Mouse (Mus musculus) neural tube, embryonic 10.5 days (tissue): ENCODE measurements around the gene Camkmt.
A peak's percentile ranks its signal among the peaks of the same experiment; 100 is the strongest.

Experiments used
- DNase-seq: peaks from one replicate; pipeline ENCODE4 v3.0.0-alpha.2; 2017; ENCODE audit warnings: low spot score; ENCODE audit errors: extremely low spot score

The Camkmt gene

DNA sequence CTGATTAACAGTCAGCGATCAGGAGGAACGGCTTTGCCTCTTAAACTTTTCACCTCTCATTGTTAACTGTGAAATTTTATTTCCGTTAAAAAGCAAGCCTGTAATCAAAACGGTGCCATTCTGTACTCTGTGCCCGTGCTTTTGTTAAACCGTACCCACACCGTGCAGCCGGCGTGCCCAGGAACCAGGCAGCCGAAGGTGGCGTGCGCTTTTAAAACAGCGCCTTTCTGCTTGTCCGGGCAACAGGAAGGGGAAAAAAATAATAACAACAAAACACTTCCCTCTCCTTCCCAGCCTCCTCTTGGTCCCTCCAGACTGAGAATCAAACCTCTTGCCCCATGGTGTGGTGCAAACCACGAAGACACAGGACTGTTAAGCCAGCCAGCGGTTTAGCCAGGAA is 364.7 kb downstream of the Camkmt start:
- peak; percentile 40 for DNase-seq

DNA sequence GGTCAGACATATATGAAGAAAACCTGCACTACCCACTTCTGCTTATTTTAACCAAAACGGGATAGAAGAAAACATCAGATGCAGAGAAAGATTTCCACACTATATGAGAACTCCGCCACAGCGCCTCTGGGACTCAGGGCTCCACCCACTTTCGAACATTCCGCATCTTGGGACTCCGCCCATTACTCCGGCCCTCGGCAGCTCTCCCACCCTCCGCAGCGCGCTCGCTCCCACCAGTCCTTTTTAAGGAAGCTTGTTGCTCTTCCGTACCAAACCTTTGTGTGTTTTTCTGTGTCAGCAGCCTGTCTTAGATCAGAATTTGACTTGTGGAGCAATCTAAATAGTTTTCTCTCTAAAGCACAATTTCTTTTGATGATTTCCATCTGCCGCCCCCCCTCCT is 367.7 kb downstream of the Camkmt start:
- DNase-seq = peak; percentile 44

DNA sequence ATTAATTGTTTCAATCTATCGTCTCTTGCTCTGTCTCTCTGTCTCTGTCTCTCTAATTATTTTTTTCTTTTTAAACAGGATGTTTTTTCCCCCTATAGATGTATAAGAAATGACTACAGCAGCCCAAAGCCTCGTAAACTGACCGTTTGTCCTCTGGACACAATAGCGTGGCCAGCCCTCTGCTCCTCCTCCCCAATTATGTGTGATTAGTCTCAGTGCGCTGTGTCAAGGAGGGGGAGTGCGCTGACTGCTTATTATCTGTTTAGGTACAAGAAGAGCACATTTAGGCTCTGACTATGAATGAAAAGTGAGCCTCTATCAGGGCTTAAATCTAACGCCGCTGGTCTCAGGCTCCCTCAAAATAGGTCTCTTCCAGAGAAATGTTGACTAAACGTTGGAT is 368.2 kb downstream of the Camkmt start:
- DNase-seq = peak; percentile 42

DNA sequence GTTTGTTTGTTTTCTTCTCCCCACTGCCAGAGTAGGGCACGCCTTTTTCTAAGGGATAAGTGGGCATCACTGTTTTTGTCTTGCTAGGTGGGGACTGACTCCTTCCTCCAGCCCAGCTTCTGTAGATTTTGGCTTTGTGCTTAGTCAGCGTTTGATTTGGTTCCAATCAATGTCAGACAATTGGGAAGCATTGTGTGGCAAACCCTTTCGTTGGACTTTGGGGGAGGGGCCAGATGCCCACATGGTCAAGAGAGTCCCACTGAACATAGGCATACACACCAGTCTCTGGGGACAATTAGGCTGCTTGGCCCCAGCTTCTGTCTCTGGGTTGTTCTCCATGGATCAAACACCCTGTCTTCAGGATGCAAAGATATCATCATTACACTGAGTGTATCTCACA is 371.2 kb downstream of the Camkmt start:
- no peak for DNase-seq

DNA sequence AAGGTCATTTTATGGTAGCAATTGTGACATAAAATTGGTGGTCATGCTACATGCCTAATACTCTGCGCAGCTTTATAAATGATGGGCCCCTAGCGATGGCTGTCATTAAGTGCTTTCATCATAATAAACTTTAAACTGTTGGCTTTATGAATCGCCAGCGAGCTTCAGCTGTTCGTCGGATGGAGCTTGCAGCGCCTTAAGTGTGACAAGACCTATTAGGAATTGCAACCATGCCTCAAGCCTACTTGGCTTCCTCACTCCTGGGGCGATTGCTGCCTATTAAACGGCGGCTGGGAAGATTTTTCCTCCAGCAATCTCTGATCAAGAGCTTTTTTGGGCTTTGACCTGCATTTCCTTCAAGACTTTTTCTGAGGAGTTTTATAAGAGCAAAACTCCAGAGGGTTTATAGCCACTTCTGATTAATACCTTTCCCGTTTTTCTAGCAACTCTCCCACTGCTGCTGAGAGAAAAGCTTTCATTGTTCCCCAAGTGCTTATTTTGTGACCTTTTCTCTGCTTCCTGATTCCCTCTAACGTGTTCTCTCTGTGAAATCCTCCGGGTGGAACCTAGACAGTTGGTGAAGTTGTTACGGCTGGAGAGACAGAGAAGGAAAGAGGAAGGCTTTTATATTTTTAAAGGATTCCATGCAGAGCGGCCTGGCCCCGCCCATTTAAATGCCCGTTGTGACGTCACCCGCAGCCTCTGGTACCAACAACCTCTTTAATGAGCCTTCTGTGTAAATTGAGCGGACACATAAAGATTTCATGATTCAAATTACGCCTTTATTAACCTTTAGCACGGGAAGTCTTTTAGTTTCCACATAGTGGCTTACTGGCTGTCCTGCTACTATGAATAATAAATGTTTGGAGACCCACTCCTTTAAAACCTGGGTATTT is 373.4 kb downstream of the Camkmt start:
- DNase-seq = peak; percentile 37

DNA sequence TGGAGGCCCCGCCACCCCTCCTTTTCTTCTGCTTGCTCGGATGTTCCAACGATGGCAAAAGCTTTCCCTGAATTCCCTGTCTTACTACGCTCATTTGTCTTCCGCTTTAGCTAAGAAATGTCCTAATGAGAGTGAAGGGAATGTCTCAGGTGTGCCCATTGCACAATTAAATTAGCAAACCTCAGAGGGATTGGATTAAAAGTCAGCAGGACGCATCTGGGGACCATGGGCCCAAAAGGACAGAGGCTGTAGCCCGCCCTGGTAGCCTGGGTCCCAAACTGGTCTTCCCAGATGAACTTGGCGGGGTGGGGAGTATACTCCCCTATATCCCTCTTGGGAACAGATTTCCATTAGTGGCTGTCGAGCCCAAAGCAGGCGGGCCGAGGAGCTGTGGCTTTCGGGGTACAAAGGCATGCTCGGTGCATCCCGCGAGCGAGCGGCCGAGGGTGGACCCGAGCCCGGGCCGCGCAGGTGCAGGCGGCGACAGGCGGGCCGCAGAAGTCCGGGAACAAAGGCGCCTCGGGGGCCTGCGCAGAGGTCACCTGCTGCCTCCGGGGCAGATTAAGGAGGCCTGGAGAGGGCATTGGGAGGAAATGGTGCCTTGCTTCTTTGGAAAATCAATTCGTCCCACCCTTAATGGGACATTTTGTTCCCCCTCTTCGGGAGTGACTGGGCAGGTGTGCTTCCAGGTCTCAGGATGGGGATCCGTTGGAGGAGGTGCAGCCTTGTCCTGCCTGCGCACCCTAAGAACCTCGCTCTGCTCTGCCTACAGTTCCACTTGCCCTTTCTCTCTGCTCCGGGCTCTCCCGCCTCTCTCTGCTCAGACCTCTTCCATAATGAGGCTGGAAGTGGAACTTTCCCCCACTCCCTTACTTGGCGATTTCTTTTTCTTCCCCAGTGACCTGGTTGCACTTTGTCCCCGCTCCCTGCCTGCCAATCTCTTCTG is 374.4 kb downstream of the Camkmt start:
- DNase-seq = peak; percentile 43

GRCm38 (mm10) chr17:85469776-85470175 is 379.4 kb downstream of the Camkmt start:
- DNase-seq = no peak

- DNase-seq = no peak
Observed at GRCm38 (mm10) chr17:85472687-85473202, 382.4 kb downstream of the Camkmt start.

DNA sequence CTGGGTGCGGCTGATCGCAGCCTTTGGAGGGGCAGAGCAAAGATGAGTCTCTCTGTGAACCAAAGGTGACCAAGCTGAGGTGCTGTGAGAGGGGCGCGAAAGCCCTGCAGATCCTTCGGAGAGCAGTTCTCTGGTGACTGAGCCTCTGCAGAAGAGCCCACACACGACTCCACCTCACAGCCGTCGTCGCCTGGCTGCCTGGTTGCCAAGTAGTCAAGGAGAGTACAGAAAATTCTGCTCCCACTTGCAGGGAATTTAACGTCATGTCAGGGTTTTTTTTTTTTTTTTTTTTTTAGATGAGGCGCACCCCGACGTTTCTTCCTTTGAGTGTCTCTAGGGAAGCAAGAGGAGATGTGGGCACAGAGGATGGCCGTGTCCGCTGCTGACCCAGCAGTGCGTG is 382.9 kb downstream of the Camkmt start:
- DNase-seq = peak; percentile 39

DNA sequence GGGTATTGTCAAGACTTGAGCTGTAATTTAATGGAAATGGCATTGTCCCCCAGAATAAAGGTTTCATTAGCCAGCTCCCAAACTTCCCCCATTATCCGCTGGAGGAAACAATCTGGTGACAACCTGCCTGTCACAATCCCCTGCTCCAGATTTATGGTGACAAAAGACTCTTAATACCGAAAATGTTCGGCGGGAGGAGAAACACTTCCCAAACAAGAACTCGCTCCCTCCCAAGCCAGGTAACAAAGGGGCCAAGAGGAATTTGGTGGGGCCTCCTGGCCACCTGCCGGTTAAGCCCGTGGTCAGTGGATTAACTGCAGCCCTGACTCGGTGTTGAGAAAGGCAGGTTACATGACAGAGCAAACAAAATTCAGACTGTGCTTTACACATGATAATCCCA is 383.5 kb downstream of the Camkmt start:
- DNase-seq = no peak

- peak; percentile 12 for DNase-seq
Observed at GRCm38 (mm10) chr17:85481241-85481640, 390.9 kb downstream of the Camkmt start.

DNA sequence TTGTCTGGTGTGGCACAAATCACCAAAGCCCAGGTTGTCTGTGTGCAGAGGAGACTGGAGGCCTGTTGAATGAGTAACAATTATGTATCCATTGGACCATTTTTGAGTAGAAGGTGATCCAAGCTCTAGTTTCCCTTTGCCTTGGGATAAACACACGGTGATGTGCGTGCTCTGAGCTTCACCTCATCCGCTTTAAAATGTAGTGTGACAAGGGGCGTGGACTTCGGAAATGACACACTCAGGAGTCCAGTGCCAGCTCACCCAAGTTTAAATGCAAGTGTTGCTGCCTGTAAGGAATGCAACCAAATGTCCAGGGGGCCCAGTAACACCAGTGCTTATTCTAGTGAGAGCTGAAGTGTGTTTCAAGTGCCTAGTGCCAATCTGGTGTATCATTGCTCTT is 392.7 kb downstream of the Camkmt start:
- peak; percentile 12 for DNase-seq

- DNase-seq = peak; percentile 14
Observed at GRCm38 (mm10) chr17:85484015-85484414, 393.7 kb downstream of the Camkmt start.

- peak; percentile 15 for DNase-seq
Observed at GRCm38 (mm10) chr17:85484526-85484925, 394.2 kb downstream of the Camkmt start.

DNA sequence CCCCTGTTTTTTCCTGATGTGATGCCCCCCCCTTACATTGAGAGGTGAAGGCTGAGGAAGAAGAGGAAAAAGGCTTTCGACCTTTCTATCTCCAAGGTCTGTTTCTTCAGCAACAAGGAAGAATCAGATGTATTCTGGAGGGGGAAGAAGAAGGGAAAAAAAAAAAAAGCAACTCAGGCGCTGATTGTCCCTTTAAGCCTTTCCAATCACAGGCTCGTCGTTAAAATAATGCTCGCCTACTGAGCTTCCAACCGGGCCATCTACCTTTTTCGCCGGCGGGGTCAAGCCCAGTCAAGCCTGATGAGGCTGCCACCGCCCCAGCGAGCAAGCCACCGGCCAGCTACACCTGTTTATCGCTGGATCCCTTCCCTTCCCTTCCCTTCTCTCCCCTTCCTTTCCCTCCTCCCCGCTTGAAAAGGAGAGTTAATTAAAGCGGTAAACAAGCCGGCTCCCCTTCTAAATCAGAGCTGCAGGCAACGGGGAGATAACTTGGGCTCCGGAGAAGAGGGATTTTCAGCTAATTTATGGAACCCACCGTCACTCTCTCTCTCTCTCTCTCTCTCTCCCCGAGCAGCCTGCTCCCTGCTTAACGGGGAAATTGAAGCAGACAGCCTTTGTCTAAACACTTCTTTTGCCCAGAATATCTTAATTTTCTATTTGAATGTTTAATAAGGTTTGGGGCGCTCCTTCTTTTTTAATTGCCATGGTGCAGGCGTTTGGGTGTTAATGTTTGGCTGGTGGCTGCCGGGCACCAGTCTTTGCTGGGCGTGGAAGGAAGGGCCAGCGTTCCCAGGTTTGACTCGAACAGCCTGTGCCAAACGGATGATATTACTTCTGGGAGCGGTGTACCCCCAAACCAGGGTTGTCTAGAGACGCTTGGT is 395.0 kb downstream of the Camkmt start:
- peak; percentile 27 for DNase-seq

- DNase-seq = peak; percentile 59
Observed at GRCm38 (mm10) chr17:85485946-85486533, 395.7 kb downstream of the Camkmt start.

DNA sequence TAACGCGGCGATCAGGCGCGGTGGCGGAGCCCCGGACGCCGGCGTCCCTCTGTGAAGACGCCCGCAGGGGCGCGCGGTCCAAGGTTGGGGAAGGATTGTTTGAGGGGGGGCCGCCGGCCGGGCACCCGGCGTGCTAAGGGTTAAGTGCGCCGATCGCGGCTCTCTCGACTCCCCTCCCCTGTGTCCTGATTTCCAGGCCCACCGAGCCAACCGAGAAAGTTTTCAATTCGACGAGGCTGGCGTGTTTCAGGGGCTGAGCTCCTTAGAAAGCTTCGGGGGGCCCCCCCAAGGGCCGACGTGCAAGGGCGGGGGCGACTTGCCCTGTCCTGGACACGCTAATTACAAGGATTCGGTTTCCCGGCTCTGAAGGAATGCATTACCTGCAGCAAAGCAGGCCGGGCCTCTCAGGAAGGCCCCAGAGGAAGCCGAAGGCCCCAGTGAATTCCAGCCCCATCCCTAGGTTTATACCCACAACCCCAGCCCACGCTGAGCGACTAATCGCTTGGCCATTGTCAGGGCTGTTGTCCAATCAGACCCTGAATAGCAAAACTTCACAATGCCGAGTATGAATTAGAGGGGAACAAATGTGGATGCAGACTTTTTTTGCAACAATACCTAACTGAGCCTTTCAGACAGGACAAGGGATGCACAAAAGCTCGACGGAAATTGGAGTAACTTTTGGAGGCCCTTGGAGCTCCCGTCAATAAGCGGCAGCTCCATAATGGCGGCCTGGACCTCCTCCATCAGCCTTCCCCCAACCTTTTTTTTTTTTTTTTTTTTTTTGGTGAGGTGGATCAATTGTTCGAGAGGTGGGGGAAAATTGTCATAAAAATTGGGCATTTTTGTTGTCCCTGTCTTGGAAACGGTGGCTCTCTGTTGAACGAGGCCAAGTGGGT is 396.5 kb downstream of the Camkmt start:
- DNase-seq = peak; percentile 70

DNA sequence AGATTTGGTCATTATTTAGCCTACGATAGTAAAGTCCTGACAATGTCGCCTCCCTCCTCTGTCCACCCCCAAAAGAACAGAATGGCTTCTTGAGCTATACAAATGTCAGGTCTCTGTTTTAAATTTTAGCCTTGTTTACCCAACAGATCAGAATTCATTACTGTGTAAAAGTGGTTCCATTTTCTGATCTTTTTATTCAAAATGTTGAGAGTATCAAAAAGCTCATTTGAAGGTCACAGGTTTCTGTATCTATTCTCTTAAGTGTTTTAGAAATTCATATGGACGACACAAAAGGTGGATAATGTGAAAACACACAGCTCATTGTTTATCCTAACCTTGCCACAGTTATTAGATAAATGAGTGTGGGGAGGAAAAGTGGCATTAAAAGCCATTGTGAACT is 397.2 kb downstream of the Camkmt start:
- no peak for DNase-seq
